Mouse (Mus musculus) spleen, adult 2 months (tissue): Measurements from ENCODE around the gene Nlgn2.

Experiments
- CTCF ChIP-seq: fragments of 200-500 bp; IDR thresholded peaks from 2 replicates; pipeline ENCODE4 v1.5.1; 2011; ENCODE audit warnings: mild to moderate bottlenecking, inconsistent platforms; ENCODE audit not compliant: insufficient read depth, insufficient read length, insufficient replicate concordance; ENCODE audit errors: extremely low read depth
- POLR2A ChIP-seq: fragments of 200-500 bp; IDR thresholded peaks from 2 replicates; pipeline ENCODE4 v1.6.1; 2011; ENCODE audit warnings: low read depth, low read length, inconsistent platforms

GRCm38 (mm10) chr11:69791420-69791819 lies 46.2 kb downstream of the Nlgn2 start:
- TF ChIP-seq CTCF (no peak), POLR2A (no peak)
